Mouse (Mus musculus): ENCODE measurements around the gene Il17rd.
A peak's percentile ranks its signal among the peaks of the same experiment; 100 is the strongest.

The Il17rd gene

DNA sequence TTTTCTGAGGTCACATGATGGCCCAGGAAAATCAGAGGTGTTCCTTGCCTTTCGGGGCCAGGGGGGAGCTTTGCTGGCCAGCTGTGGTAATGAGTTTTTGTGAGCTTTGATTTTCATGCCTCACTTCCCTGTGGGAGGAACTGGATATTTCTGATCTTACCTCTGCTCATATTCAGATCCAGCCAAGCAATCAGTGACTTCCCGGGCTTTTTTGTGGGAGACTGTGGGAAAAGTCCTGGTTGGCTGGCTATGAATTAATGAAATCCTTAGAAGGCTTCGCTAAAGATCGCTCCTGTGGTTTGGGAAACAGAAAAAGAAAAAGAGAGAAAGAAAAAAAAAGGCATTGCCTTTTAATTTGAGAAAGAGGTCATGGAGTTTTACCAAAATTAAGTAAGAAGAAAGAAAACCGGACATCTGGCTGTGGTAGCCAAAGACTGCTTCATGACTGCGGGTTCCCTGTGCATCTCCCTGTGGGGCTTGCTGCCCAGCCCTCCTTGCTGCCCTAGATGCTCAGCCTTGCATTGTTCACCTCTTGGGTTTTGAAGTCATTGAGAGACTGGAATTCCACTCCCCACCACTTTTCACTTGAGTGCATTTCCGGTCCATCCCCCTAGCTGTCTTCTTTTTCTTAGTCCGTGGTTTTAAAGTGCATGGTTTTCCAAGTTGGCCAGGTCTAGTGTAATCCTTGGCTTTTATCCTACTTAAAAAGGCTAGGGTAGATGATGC, 9.7 kb downstream of the Il17rd start:
- no peak for DNase-seq

DNA sequence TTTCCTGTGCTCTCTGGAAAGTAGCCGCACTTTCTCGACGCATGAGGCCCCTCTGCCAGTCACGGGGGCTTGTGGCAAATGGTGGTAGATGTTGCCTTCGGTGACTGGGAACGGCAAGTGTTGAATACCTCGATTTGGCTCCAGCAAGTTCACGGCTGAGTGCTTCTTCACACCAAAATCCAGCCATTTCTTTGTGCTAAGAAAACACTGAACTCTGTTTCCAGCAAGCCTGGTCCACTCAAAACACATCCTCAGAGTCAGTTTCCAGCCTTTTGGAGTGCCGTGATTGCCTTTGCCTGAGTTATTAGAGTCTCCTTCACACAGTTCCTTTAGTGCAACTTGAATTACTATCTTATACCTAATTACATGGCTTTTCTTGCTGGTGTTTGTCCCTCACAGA, 11.3 kb downstream of the Il17rd start:
- DNase-seq, result no peak

- no peak for DNase-seq
Observed at GRCm38 (mm10) chr14:27050560-27051510, 12.1 kb downstream of the Il17rd start.

DNA sequence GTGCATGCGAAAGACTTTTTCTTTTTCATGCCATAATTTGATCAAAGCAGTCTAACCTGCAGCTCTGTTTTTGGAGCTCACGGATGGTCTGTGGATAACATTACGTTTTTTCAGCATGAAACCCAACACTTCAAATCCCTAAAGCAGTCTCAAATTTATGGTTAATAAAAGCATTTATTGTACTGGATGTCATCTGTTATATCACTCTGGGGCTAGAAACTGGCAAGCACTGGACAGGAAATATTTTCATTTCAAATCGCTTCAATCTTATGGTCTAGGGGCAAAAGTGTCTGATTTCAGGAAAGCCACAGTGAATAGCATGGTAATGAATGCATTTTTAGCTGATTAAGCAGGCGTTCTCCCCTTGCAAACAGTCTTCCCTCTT, 12.8 kb downstream of the Il17rd start:
- no peak for DNase-seq

- no peak for DNase-seq
Observed at GRCm38 (mm10) chr14:27058535-27059223, 19.9 kb downstream of the Il17rd start.

DNA sequence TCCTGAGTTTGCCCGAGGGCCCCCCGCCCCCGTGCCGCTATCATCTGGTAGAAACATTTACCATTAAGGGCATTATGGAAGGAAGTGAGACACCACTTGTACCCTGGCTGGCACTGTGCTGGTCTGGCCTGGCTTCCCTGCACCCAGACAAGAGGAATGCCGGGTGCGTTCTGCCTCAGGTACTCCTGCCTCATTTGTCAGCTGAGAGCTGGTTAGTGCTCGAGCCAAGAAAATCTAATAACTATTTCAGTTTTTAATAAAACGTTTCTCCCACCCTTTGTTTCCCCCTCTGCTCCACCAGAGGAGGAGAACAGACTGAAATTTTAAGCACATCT, 20.4 kb downstream of the Il17rd start:
- DNase-seq, result no peak

- no peak for DNase-seq
Observed at GRCm38 (mm10) chr14:27063338-27063737, 24.6 kb downstream of the Il17rd start.

- no peak for DNase-seq
Observed at GRCm38 (mm10) chr14:27066171-27066929, 27.6 kb downstream of the Il17rd start.

DNA sequence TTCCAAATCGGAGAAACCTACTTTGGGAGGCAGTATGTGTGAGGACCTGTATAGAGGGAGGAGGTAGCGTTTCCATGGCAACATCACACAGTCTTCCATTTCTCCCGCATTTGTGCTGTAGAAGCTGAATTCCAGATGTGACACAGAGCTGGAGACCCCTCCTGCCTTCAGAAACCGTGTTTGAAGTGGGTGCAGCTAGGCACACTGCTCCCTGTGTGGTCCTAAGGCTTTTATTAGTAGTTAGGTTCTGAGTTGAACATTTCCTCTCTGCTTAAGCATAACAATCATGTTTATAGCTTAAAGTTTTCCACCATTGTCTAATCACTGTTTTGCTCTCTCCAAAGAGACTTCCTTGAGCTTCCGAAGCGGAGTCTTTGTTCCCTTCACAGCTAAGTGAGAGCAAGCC, 29.1 kb downstream of the Il17rd start:
- DNase-seq, result no peak

GRCm38 (mm10) chr14:27069434-27070097, 30.8 kb downstream of the Il17rd start:
- DNase-seq, result no peak

GRCm38 (mm10) chr14:27070128-27070527, 31.4 kb downstream of the Il17rd start:
- no peak for DNase-seq

DNA sequence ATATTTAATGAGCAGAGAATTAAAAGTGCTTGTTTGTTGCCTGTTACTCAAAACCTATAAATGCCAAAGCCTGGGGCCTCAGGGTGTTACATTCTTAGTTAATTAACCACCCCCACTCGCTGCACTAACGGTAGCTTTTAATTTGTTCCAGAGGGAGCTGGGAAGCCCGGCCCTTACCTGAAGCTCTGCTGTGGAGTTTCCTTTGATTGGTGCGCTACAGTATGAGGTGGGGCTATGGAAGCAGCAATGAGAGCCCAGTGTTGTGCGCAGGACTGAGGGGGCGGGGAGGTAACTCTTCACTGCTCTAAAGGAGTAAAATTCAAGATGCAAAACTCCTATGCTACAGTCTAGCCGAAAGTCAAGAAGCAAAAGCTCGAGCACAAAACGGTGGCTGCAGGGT, 32.0 kb downstream of the Il17rd start:
- peak; percentile 64 for DNase-seq

GRCm38 (mm10) chr14:27071985-27072384, 33.2 kb downstream of the Il17rd start:
- DNase-seq, result peak; percentile 51

GRCm38 (mm10) chr14:27075084-27075483, 36.3 kb downstream of the Il17rd start:
- DNase-seq, result no peak

GRCm38 (mm10) chr14:27075909-27076521, 37.3 kb downstream of the Il17rd start:
- no peak for DNase-seq

- DNase-seq, result no peak
Observed at GRCm38 (mm10) chr14:27076522-27076920, 37.8 kb downstream of the Il17rd start.

DNA sequence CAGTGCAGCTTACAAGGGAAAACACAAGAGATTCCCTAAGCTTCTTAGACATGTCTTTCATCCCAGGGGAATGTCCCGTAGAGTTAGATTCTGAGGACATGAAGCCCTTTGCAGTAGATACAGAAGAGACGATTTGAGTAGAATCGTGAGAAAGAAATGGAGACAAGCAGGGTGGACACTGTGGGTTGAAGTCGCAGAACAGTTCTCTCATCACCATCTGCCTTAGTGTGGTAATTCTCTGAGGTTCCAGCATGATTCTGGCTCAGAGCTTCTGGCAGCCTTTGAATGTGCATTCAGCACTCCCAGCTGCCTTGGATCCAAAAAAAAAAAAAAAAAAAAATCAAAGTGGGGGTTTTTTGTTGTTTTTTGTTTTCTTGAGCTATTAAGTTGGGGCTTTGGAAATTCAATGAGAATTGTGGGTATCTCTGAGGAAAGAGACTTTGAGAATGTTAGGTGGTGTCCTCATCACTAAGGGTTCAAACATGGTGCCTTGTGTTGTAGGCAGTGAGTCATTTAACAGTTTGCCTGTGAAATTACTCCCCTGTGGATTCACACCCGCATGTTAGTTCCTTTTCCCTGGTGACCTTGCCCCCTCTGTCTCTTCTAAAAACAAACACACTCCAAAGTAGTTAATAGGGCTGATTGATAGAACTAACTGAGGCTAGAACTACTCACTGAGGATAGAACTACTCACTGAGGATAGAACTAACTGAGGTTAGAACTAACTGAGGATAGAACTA, 43.0 kb downstream of the Il17rd start:
- no peak for DNase-seq

DNA sequence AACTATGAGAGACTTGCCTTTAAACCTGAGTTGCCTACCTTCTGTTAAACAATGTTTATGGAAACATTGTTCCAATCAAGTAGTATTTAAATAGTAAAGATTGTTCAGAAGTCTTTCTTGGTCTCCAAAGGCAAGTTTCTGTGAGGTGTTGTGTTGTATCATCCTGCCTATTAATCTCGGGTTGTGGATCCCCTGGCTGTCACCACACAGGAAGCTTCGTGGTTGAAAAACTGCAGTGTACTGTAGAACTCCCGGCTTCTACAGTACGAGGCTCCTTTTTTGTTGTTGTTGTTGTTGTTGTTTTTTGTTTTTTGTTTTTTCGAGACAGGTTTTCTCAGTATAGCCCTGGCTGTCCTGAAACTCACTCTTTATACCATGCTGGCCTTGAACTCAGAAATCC, 46.7 kb downstream of the Il17rd start:
- no peak for DNase-seq

GRCm38 (mm10) chr14:27085999-27086398, 47.3 kb downstream of the Il17rd start:
- no peak for DNase-seq

DNA sequence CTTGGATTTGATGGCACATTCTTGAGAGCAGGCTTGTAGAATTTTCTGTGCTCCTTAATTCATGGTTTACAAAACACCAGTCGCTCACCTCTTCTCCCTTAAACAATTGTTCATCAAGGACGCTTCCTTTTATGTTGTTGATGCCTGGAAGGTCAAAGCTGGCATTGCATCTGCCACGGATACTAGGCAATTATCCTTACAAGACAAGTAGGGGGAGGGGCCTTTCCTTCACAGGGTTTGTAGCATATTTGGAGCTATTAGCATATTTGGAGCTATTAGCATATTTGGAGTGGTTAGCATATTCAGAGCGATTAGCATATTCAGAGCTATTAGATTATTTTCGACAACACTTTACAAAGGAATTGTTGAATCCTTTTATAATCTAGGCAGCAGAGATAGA, 55.5 kb downstream of the Il17rd start:
- no peak for DNase-seq

DNA sequence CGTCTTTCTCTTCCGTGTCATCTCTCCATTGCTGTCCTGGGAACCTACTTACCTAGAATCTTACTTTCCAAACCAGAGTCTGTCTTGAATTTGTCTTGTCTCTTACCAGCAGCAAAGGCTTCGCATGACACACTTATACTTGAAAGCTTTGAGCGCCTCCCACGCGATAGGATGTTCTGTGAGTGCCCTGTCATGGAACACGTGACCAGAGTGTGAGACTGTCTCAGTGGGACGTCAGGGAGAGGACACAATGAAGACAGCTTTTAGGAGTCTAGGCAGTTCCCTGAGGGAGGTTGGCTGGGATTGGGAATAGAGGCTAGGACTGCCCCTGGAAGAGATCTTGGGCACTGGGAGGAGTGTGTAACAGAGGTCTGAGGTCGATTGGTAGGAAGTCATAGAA, 57.4 kb downstream of the Il17rd start:
- DNase-seq, result no peak

All from kidney, adult 9 months (tissue).